In the genomic region with DNA sequence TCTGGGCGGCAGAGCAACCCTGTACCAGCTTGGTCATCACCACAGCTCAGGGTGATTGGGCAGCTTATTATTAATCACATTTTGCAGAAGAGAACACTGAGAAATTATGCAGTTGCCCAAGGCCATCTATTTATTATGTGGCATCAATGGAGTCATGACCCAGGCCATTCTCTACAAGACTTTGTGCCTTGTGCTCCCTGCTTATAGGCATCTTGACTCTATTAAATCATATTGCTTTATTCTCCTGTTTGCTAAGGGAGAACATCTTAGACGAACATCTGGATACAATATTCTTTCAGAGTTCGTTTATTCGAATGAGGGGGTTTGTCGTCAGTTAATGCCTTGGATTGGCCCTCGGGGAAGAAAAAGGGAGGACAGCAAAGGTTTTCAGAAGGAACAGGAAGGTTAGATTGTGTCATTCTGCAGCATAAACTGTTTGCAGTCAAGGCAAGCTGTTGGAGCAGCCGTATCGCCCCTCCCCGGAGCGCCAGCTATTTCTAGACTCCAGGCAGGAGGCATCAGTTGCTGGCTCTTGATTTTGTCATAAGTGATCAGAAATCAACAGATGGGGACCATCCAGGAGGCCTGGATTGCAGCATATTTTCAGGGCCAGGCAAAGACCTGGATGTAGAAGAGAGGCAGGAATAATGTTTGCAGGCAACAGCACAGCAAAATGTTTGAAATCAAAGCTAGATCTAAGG, we compare ENCODE assay signal across 11 mouse cellular contexts.
DNase-seq lines count a peak whose midpoint lies in the region; ATAC-seq and TF ChIP-seq lines count a peak whose summit lies in the region.
"Had no signal": no experiment of that assay in that cellular context is flagged by ENCODE, and none has a peak within 500 bp of the region (broad histone marks: within the 10 kb centered on the region; RNA-seq: fewer than 3 reads in every experiment).

No protein-coding gene starts in this region.

- H3K9ac ChIP-seq in neural tube, embryonic 13.5 days = no peak overlapping the region
- no peak overlapping the region for H3K9ac ChIP-seq in kidney, embryonic 14.5 days (ENCODE audit: low read depth, low read length)
- no peak overlapping the region for H3K9ac ChIP-seq in midbrain, embryonic 11.5 days (ENCODE audit: low read length)
- H3K9ac ChIP-seq: heart, embryonic 15.5 days; liver, embryonic 14.5 days had no signal

- H3K4me3 ChIP-seq in neural tube, embryonic 13.5 days = no peak overlapping the region
- no peak overlapping the region for H3K4me3 ChIP-seq in embryonic facial prominence, embryonic 10.5 days
- H3K4me3 ChIP-seq in layer of hippocampus, adult 2 months = no peak overlapping the region
- no peak overlapping the region for H3K4me3 ChIP-seq in kidney, embryonic 14.5 days (ENCODE audit: low read length)
- no peak overlapping the region for H3K4me3 ChIP-seq in midbrain, embryonic 11.5 days (ENCODE audit: low read depth, low read length)
- H3K4me3 ChIP-seq: heart, embryonic 15.5 days had no signal

- no peak for TF ChIP-seq CTCF in layer of hippocampus, adult 2 months (conservative IDR thresholded peaks at IDR 0.05)

- no peaks in the 10 kb centered on the region for H3K27me3 ChIP-seq in neural tube, embryonic 13.5 days
- no peaks in the 10 kb centered on the region for H3K27me3 ChIP-seq in embryonic facial prominence, embryonic 10.5 days (replicated peaks; ENCODE audit: low read depth, poor library complexity, severe bottlenecking)
- no peaks in the 10 kb centered on the region for H3K27me3 ChIP-seq in kidney, embryonic 14.5 days (ENCODE audit: control insufficient read depth, insufficient read depth, low read length)
- H3K27me3 ChIP-seq in midbrain, embryonic 11.5 days (ENCODE audit: control insufficient read depth, insufficient read depth, low read length) = no peaks in the 10 kb centered on the region

- no peak for DNase-seq in neural tube, embryonic 10.5 days (ENCODE audit: extremely low spot score, low spot score)
- peak; percentile 72 for DNase-seq in embryonic facial prominence, embryonic 10.5 days (ENCODE audit: low spot score)
- peak; percentile 58 to 67 for DNase-seq in layer of hippocampus, adult 2 months (ENCODE audit: low spot score in 2 of 2)
- DNase-seq in T-cell, adult 2 months (ENCODE audit: low spot score) = no peak
- no peak for DNase-seq in midbrain, embryonic 11.5 days (ENCODE audit: low spot score, missing footprints)
- DNase-seq: adrenal gland, postnatal 36 days; kidney, adult 9 months had no signal

- H3K9me3 ChIP-seq in neural tube, embryonic 13.5 days = no peaks in the 10 kb centered on the region
- no peaks in the 10 kb centered on the region for H3K9me3 ChIP-seq in embryonic facial prominence, embryonic 10.5 days
- H3K9me3 ChIP-seq in kidney, embryonic 14.5 days (ENCODE audit: control insufficient read depth, low read length) = no peaks in the 10 kb centered on the region
- no peaks in the 10 kb centered on the region for H3K9me3 ChIP-seq in midbrain, embryonic 11.5 days (ENCODE audit: control insufficient read depth, low read length)
- H3K9me3 ChIP-seq: heart, embryonic 15.5 days had no signal

- 49% methylated on average over 10 of the region's 10 CpGs for whole genome bisulfite sequencing in neural tube, embryonic 13.5 days
- WGBS in embryonic facial prominence, embryonic 10.5 days = 36% methylated on average over 10 of the region's 10 CpGs
- WGBS in kidney, embryonic 14.5 days = 52% methylated on average over 10 of the region's 10 CpGs
- WGBS in midbrain, embryonic 11.5 days = 73% methylated on average over 10 of the region's 10 CpGs

- no peak for ATAC-seq in neural tube, embryonic 13.5 days (ENCODE audit: low read depth)
- no peak for ATAC-seq in kidney, embryonic 14.5 days (ENCODE audit: low FRiP score, low TSS enrichment)
- ATAC-seq in midbrain, embryonic 11.5 days (ENCODE audit: low FRiP score) = no peak

- H3K36me3 ChIP-seq in neural tube, embryonic 13.5 days = no peaks in the 10 kb centered on the region
- H3K36me3 ChIP-seq in embryonic facial prominence, embryonic 10.5 days (replicated peaks) = no peaks in the 10 kb centered on the region
- no peaks in the 10 kb centered on the region for H3K36me3 ChIP-seq in kidney, embryonic 14.5 days (ENCODE audit: control insufficient read depth, insufficient read depth, low read length)
- no peaks in the 10 kb centered on the region for H3K36me3 ChIP-seq in midbrain, embryonic 11.5 days (ENCODE audit: control insufficient read depth, insufficient read depth, low read length)
- H3K36me3 ChIP-seq: heart, embryonic 15.5 days had no signal

- H3K4me2 ChIP-seq in neural tube, embryonic 13.5 days = no peak overlapping the region
- H3K4me2 ChIP-seq in kidney, embryonic 14.5 days (replicated peaks; ENCODE audit: low read depth, low read length) = no peak overlapping the region
- no peak overlapping the region for H3K4me2 ChIP-seq in midbrain, embryonic 11.5 days
- H3K4me2 ChIP-seq: heart, embryonic 15.5 days had no signal

- H3K4me1 ChIP-seq in neural tube, embryonic 13.5 days (replicated peaks) = peaks cover 18% of the 10 kb centered on the region
- H3K4me1 ChIP-seq in embryonic facial prominence, embryonic 10.5 days = peaks cover 49% of the 10 kb centered on the region
- H3K4me1 ChIP-seq in kidney, embryonic 14.5 days (ENCODE audit: control insufficient read depth, insufficient read depth, low read length) = 0 out of 2 replicates have a peak, but pooled peaks cover 3% of the 10 kb centered on the region
- H3K4me1 ChIP-seq in midbrain, embryonic 11.5 days (ENCODE audit: control insufficient read depth, insufficient read depth, low read length) = no peaks in the 10 kb centered on the region

- H3K27ac ChIP-seq in neural tube, embryonic 13.5 days (replicated peaks) = 0 out of 2 replicates have a peak overlapping the region, but pooled peaks have one; percentile 23
- H3K27ac ChIP-seq in embryonic facial prominence, embryonic 10.5 days (replicated peaks) = peak overlapping the region; percentile 80
- H3K27ac ChIP-seq in layer of hippocampus, adult 2 months = peak overlapping the region; percentile 81
- no peak overlapping the region for H3K27ac ChIP-seq in kidney, embryonic 14.5 days (ENCODE audit: low read depth, low read length)
- H3K27ac ChIP-seq in midbrain, embryonic 11.5 days (ENCODE audit: low read depth, low read length) = no peak overlapping the region
- H3K27ac ChIP-seq: heart, embryonic 15.5 days; liver, embryonic 14.5 days had no signal

Comparison
In these comparisons a context has a peak if more than half of its experiments do, and no peak if none do; other contexts are left out.
1. H3K27ac ChIP-seq: peak in neural tube, embryonic 13.5 days (single experiment), embryonic facial prominence, embryonic 10.5 days (single experiment) and layer of hippocampus, adult 2 months (single experiment); none in kidney, embryonic 14.5 days (single experiment) and midbrain, embryonic 11.5 days (single experiment).
2. DNase-seq: peak in embryonic facial prominence, embryonic 10.5 days (single experiment) and layer of hippocampus, adult 2 months (2 of 2); none in neural tube, embryonic 10.5 days (single experiment), T-cell, adult 2 months (single experiment) and midbrain, embryonic 11.5 days (single experiment).